Mouse (Mus musculus): ENCODE data around the gene Slc51b. TPM values are rescaled to one million over a fixed set of nuclear protein-coding genes. Genes with fewer than 3 reads are reported as not detected.

Slc51b gene
- polyA plus RNA-seq, 1 experiment from 2014 or later, result not detected

DNA sequence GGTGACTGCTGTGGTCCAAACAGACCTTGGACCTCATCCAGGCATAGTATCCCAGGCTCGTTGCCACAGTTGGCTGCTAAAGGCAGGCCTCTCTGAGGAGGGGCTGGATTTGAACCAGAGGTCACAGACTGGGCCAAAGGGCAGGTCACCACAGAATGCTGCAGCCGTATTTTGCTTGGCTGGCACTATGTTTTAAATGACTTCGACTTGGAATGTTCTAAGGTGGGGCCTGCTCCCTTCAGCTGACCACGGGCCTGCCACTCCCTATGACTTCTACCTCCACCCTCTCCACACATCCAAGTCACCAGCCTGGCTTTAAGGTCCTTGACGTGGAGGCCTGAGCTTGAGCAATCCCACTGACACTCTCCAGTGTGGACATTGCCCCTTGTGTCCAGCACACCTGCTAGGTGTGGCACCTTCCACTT, 13.9 kb downstream of the Slc51b start:
- Histone ChIP-seq H3K4me2 (no peak overlapping the region), H3K27me3 (no peaks in the 10 kb centered on the region), H3K4me1 (replicated peaks) (peaks cover 12% of the 10 kb centered on the region), H3K9ac (no peak overlapping the region), H3K27ac (no peak overlapping the region), H3K9me3 (replicated peaks) (no peaks in the 10 kb centered on the region), H3K36me3 (no peaks in the 10 kb centered on the region), H3K4me3 (no peak overlapping the region)
- ATAC-seq (replicated peaks; ENCODE audit: insufficient number of reproducible peaks, insufficient read depth, low FRiP score, low read depth), result no peak
- WGBS, result 64% methylated on average over 5 of the region's 5 CpGs

DNA sequence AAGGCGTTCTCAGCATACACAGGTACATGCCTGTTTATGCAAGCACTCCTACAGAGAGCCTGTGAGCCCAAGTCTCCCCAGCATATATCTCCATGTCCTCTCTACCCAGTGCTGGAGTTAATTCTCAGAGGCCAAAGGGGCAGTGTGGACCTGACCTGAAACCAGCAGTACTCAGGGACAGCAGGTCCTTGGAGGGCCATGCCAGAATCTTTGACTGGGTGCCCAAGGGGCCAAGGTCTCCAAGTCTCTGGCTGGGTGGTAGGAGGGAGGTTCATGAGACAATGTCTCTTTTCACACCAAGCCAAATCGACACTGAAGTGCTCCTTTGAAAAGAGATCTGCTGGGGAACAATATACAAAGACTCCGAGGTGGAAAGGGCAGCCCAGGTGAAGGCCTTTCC, 14.9 kb downstream of the Slc51b start:
- Histone ChIP-seq H3K4me2 (no peak overlapping the region), H3K27ac (no peak overlapping the region), H3K36me3 (no peaks in the 10 kb centered on the region), H3K9me3 (replicated peaks) (no peaks in the 10 kb centered on the region), H3K27me3 (no peaks in the 10 kb centered on the region), H3K9ac (no peak overlapping the region), H3K4me3 (no peak overlapping the region), H3K4me1 (replicated peaks) (peaks cover 12% of the 10 kb centered on the region)
- no peak for ATAC-seq (replicated peaks; ENCODE audit: insufficient number of reproducible peaks, insufficient read depth, low FRiP score, low read depth)
- WGBS, result 70% methylated on average over 3 of the region's 3 CpGs

DNA sequence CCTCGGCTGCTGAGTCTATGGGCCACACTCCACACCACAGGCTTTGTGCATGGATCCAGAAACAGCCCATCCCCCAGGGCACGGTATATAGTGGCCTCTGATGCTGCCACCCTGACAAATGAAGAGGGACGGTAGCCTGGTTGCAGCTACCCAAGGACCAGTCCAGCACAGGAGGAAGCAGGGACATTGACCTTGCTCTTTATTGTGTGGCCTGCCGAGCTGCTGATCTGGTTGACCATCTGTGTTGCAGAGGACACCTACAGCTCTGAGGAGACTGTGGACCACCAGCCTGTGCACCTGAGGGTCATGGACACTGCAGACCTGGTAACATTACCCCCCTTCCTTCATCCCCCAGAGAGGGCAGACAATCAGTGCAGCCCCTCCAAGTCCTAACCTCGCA, 15.4 kb downstream of the Slc51b start:
- Histone ChIP-seq H3K9ac (no peak overlapping the region), H3K27me3 (no peaks in the 10 kb centered on the region), H3K4me2 (no peak overlapping the region), H3K4me1 (replicated peaks) (peaks cover 12% of the 10 kb centered on the region), H3K36me3 (no peaks in the 10 kb centered on the region), H3K9me3 (replicated peaks) (no peaks in the 10 kb centered on the region), H3K27ac (no peak overlapping the region), H3K4me3 (no peak overlapping the region)
- 75% methylated on average over 5 of the region's 5 CpGs for WGBS
- ATAC-seq (replicated peaks; ENCODE audit: insufficient number of reproducible peaks, insufficient read depth, low FRiP score, low read depth), result 0 out of 2 replicates have a peak, but pooled peaks have one; percentile 24

DNA sequence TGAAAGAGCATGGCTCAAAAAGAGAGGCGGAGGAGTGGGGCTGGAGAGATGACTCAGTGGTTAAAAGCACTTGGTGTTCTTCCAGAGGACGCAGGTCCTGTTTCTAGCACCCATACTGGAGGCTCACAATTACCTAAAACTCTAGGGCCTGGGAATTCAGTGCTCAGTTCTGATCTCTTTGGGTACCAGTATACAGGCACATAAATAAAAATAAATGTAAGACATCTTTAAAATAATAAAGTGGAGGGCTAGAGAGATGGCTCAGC, 17.6 kb downstream of the Slc51b start:
- Histone ChIP-seq H3K4me3 (no peak overlapping the region), H3K27me3 (no peaks in the 10 kb centered on the region), H3K4me1 (replicated peaks) (peaks cover 12% of the 10 kb centered on the region), H3K36me3 (no peaks in the 10 kb centered on the region), H3K27ac (0 out of 2 replicates have a peak overlapping the region, but pooled peaks have one; percentile 34), H3K4me2 (no peak overlapping the region), H3K9me3 (replicated peaks) (no peaks in the 10 kb centered on the region), H3K9ac (no peak overlapping the region)
- 75% methylated on average over 2 of the region's 2 CpGs for WGBS
- ATAC-seq (replicated peaks; ENCODE audit: insufficient number of reproducible peaks, insufficient read depth, low FRiP score, low read depth), result no peak

DNA sequence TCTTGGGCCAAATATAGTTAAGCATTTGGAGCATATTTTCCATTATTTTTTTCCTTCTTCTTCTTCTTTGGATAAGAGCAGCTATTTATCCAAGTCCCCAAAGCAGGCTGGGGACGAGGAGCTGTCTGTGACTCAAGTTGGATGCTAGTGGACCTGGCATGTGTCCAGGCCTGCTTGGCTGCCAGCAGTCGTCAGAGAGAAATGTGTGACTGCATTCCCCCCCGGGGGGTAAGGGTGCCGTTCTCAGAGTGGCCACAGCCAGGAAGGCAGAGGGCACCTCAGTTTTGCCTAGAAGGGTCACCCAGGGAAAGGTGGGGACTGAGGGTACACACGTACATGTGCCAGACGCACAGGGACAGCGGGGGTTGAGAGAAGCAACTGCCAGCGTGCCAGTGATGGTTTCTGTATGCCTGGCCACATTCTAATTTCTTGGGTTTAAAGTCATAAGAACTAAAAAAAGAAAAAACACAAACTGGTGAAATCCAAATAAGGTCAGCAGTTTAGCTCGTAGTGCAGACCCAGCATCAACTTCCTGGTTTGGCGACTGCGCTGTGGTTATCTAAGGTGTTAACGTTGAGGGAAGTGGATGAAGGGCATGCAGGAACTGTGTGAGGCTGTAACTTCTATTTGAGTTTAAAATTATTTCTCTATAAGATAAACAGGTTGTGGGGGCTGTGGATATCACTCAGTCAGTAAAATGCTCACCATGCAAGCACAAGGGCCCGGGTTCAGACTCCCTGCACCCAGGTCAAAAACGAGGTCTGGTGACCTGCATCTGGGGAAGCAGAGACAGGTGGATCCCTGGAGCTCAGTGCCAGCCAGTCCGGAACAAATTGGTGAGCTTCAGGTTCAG, 18.2 kb downstream of the Slc51b start:
- H3K27ac ChIP-seq, result peak overlapping the region; percentile 43
- peak overlapping the region; percentile 5; the same call in 1 of the 2 replicates for H3K4me3 ChIP-seq
- H3K4me1 ChIP-seq (replicated peaks), result peaks cover 12% of the 10 kb centered on the region
- 42% methylated on average over 15 of the region's 15 CpGs for WGBS
- ATAC-seq (replicated peaks; ENCODE audit: insufficient number of reproducible peaks, insufficient read depth, low FRiP score, low read depth), result peak; percentile 67; the same call in 1 of the 2 replicates
- no peak overlapping the region for H3K9ac ChIP-seq
- H3K9me3 ChIP-seq (replicated peaks), result no peaks in the 10 kb centered on the region
- no peaks in the 10 kb centered on the region for H3K36me3 ChIP-seq
- H3K27me3 ChIP-seq, result no peaks in the 10 kb centered on the region
- peak overlapping the region; percentile 48 for H3K4me2 ChIP-seq

- no peaks in the 10 kb centered on the region for H3K9me3 ChIP-seq (replicated peaks)
- ATAC-seq (replicated peaks; ENCODE audit: insufficient number of reproducible peaks, insufficient read depth, low FRiP score, low read depth), result no peak
- H3K4me3 ChIP-seq, result 0 out of 2 replicates have a peak overlapping the region, but pooled peaks have one; percentile 62
- H3K27me3 ChIP-seq, result no peaks in the 10 kb centered on the region
- no peak overlapping the region for H3K27ac ChIP-seq
- no peak overlapping the region for H3K4me2 ChIP-seq
- WGBS, result 82% methylated on average over 6 of the region's 6 CpGs
- peaks cover 22% of the 10 kb centered on the region for H3K4me1 ChIP-seq (replicated peaks)
- H3K36me3 ChIP-seq, result no peaks in the 10 kb centered on the region
- H3K9ac ChIP-seq, result no peak overlapping the region
Measured at GRCm38 (mm10) chr9:65399934-65400333, 22.8 kb downstream of the Slc51b start.

- peak within 1 kb of the TSS; percentile 60 for H3K9ac ChIP-seq
- peaks cover 16% of the 10 kb centered on the region for H3K4me1 ChIP-seq (replicated peaks)
- no peaks in the 10 kb centered on the region for H3K27me3 ChIP-seq
- H3K4me3 ChIP-seq, result peak within 1 kb of the TSS; percentile 62
- H3K9me3 ChIP-seq (replicated peaks), result no peaks in the 10 kb centered on the region
- peak within 1 kb of the TSS; percentile 95 for H3K4me2 ChIP-seq
- 0 out of 2 replicates have a peak within 1 kb of the TSS, but pooled peaks have one; percentile 22 for H3K27ac ChIP-seq
- H3K36me3 ChIP-seq, result no peaks in the 10 kb centered on the region
- ATAC-seq (replicated peaks; ENCODE audit: insufficient number of reproducible peaks, insufficient read depth, low FRiP score, low read depth), result peak; percentile 62
- WGBS, result 1% methylated on average over 24 of the region's 24 CpGs
Measured at GRCm38 (mm10) chr9:65398279-65398678, 24.5 kb downstream of the Slc51b start, which contains the start of gene Rasl12. Gene Rasl12, plus strand, starts transcription at chr9:65398506.

DNA sequence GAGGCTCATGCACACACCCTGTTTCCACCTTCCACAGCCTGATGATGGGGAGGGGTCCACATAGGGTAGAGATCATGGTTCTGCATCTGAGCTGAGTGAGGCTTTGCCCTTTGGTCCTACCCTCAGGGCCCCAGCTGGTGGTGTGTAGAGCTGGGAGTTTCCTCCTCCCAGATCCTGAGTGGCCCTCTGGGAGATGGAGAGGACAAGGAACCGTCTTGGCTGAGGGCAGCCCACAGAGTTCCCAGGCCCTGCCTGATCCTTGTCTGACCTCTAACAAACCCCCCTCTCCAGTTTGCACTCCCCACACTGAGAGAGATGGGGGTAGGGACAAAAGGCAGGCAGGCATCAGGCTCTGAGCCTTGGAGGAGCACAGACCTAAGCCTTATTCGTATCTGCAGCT, 28.4 kb downstream of the Slc51b start:
- peaks cover 29% of the 10 kb centered on the region for H3K27me3 ChIP-seq
- ATAC-seq (replicated peaks; ENCODE audit: insufficient number of reproducible peaks, insufficient read depth, low FRiP score, low read depth), result no peak
- WGBS, result 57% methylated on average over 2 of the region's 2 CpGs
- no peaks in the 10 kb centered on the region for H3K36me3 ChIP-seq
- H3K4me3 ChIP-seq, result no peak overlapping the region
- H3K9ac ChIP-seq, result no peak overlapping the region
- no peak overlapping the region for H3K4me2 ChIP-seq
- peaks cover 27% of the 10 kb centered on the region for H3K4me1 ChIP-seq (replicated peaks)
- H3K27ac ChIP-seq, result no peak overlapping the region
- no peaks in the 10 kb centered on the region for H3K9me3 ChIP-seq (replicated peaks)

DNA sequence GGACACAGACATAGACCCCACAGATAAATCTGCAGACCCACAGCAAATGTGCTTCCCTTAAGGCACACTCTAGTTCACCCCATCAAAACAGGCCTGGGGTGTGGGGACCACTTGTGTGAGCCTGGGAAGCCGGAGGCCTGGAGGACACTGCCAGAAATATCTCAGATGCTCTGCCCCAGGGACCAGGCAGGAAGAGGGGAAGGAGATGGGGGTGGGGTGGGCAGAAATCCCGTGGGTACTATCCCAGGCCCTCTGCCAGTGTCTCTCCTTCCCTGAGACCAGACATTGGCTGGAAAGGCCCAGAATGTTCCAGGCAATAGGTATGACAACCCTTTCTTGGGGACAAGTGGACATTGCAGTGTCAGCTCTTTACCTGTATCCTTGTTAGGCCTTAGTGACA, 29.1 kb downstream of the Slc51b start:
- no peak overlapping the region for H3K4me3 ChIP-seq
- no peaks in the 10 kb centered on the region for H3K9me3 ChIP-seq (replicated peaks)
- H3K27ac ChIP-seq, result no peak overlapping the region
- no peak for ATAC-seq (replicated peaks; ENCODE audit: insufficient number of reproducible peaks, insufficient read depth, low FRiP score, low read depth)
- peaks cover 24% of the 10 kb centered on the region for H3K4me1 ChIP-seq (replicated peaks)
- 15% methylated on average over 2 of the region's 2 CpGs for WGBS
- H3K9ac ChIP-seq, result no peak overlapping the region
- peaks cover 29% of the 10 kb centered on the region for H3K27me3 ChIP-seq
- no peaks in the 10 kb centered on the region for H3K36me3 ChIP-seq
- H3K4me2 ChIP-seq, result no peak overlapping the region

DNA sequence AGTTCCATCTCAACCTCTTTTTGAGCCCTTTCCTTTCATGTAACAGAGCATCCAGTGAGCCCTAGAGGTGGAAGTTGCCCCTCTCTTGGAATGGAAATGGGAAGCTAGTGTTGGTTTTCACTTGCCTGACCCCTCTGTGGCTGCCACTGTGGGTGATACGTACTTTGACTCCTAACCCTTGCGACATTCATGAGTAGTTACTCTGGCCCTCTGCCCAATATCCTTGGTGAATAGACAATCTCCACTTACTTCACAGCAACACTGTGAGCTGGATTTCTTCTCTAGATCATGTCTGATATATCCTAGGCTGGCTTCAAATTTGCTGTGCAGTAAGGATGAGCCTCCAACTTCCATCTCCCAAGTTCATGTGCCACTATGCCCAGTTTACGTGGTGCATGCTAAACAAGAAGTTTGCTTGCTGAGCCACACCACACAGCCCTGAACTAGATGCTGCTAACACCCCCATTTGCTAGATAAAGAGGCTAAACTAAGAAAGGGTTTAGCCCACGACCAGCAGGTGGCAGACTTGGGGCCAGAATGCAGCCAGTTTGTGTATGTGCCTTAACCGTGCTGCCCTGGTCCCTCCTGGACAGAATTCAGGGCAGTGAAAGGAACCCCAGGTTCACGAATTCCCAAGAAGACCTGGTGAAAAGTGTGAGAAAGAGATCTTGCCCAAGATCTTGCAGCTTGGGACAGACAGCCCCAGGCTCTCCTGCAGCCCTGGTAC, 30.0 kb downstream of the Slc51b start:
- ATAC-seq (replicated peaks; ENCODE audit: insufficient number of reproducible peaks, insufficient read depth, low FRiP score, low read depth), result no peak
- Histone ChIP-seq H3K9ac (no peak overlapping the region), H3K4me1 (replicated peaks) (peaks cover 16% of the 10 kb centered on the region), H3K27me3 (peaks cover 29% of the 10 kb centered on the region), H3K9me3 (replicated peaks) (no peaks in the 10 kb centered on the region), H3K4me2 (no peak overlapping the region), H3K4me3 (no peak overlapping the region), H3K27ac (no peak overlapping the region), H3K36me3 (no peaks in the 10 kb centered on the region)
- 28% methylated on average over 6 of the region's 6 CpGs for WGBS

DNA sequence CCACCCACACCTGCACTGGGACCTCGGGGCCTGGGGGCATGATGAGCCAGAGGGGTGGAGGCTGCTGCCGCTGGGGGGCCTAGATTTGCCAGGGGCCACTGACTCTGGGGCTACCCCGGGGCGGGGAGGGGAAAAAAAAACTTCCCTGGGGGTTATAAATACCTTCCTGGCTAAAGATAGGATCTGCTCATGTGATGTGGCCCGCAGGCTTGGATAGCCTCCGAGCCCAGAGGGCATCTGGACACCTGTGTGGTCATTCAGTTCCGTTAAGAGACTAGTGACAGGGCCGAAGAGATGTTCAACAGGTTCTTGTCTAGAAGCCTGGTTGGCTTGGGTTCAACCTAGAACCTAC, 31.2 kb downstream of the Slc51b start, which contains the start of gene Kbtbd13:
Gene Kbtbd13 (minus strand): TSS at position 40 of the 352 bp plus-strand sequence.
- H3K36me3 ChIP-seq, result no peaks in the 10 kb centered on the region
- peak within 1 kb of the TSS; percentile 74 for H3K4me2 ChIP-seq
- no peak; the same call in 1 of the 2 replicates for ATAC-seq (replicated peaks; ENCODE audit: insufficient number of reproducible peaks, insufficient read depth, low FRiP score, low read depth)
- peak within 1 kb of the TSS; percentile 51 for H3K4me3 ChIP-seq
- peaks cover 29% of the 10 kb centered on the region for H3K27me3 ChIP-seq
- H3K9me3 ChIP-seq (replicated peaks), result no peaks in the 10 kb centered on the region
- WGBS, result 16% methylated on average over 8 of the region's 8 CpGs
- H3K27ac ChIP-seq, result no peak within 1 kb of the TSS
- peaks cover 16% of the 10 kb centered on the region for H3K4me1 ChIP-seq (replicated peaks)
- peak within 1 kb of the TSS; percentile 55 for H3K9ac ChIP-seq

All from heart, embryonic 15.5 days (tissue).